Mouse (Mus musculus): Measurements from ENCODE around the gene Pced1b. TPM values are rescaled to one million over a fixed set of nuclear protein-coding genes. Genes with fewer than 3 reads are reported as not detected.

Gene Pced1b
- polyA plus RNA-seq, 1 experiment = 18.5 TPM

Other genes with a start within 250 kb of the Pced1b start
- gene Slc38a4, start 191.2 kb upstream of the Pced1b start, polyA plus RNA-seq (2012; rRNA removed) = 4.1 and 4.9 TPM in 2 replicates
- gene Amigo2, start 180 bp downstream of the Pced1b start, polyA plus RNA-seq (2012; rRNA removed) = 2.5 and 6.6 TPM in 2 replicates

Data from urinary bladder, adult 2 months (tissue).